Mouse (Mus musculus) myocyte (in vitro differentiated cells): Measurements from ENCODE around the gene Tma7. TPM values are rescaled to one million over a fixed set of nuclear protein-coding genes. Genes with fewer than 3 reads are reported as not detected.

Source experiments
- H3K27me3 ChIP-seq: one replicate; pipeline ENCODE4 v1.6.1; 2011; ENCODE audit not compliant: control insufficient read depth, insufficient read depth, insufficient read length
- H3K36me3 ChIP-seq: one replicate; pipeline ENCODE4 v1.6.1; 2011; ENCODE audit not compliant: control insufficient read depth, insufficient read depth
- H3K4me2 ChIP-seq: one replicate; pipeline ENCODE4 v1.6.1; 2011; ENCODE audit warnings: low read depth, control low read depth
- H3K4me3 ChIP-seq: one replicate; pipeline ENCODE4 v1.5.1; 2011; ENCODE audit warnings: mild to moderate bottlenecking, control low read depth, moderate library complexity
- H3K79me2 ChIP-seq: one replicate; pipeline ENCODE4 v1.6.1; 2011; ENCODE audit not compliant: control insufficient read depth, insufficient read depth
- H3ac ChIP-seq: one replicate; pipeline ENCODE4 v1.6.1; 2011; ENCODE audit not compliant: control insufficient read depth, insufficient read length
- CEBPB ChIP-seq: IDR thresholded peaks from 2 replicates; pipeline ENCODE4 v1.6.1; 2011; ENCODE audit warnings: mild to moderate bottlenecking, moderate library complexity; ENCODE audit not compliant: poor library complexity, insufficient read depth, severe bottlenecking
- E2F4 ChIP-seq: IDR thresholded peaks from one replicate; pipeline ENCODE4 v1.6.1; 2011; ENCODE audit warnings: mild to moderate bottlenecking, control low read depth, moderate library complexity; ENCODE audit not compliant: insufficient read depth
- MAX ChIP-seq: IDR thresholded peaks from one replicate; pipeline ENCODE4 v1.6.1; 2011; ENCODE audit warnings: low read depth, mild to moderate bottlenecking, control low read depth
- MYOD1 ChIP-seq, 3 experiments: IDR thresholded peaks; one replicate each; pipeline ENCODE4 v1.6.1; 2011; ENCODE audit warnings: control low read depth in 2 of 3, low read depth in 2 of 3, mild to moderate bottlenecking in 2 of 3, moderate library complexity in 1 of 3; ENCODE audit not compliant: insufficient read length in 2 of 3, control insufficient read depth in 1 of 3
- MYOG ChIP-seq, 3 experiments: IDR thresholded peaks; one replicate each; pipeline ENCODE4 v1.6.1; 2011; ENCODE audit warnings: control low read depth in 2 of 3, low read depth in 2 of 3, mild to moderate bottlenecking in 2 of 3; ENCODE audit not compliant: insufficient read length in 2 of 3, control insufficient read depth in 1 of 3, insufficient read depth in 1 of 3
- POLR2A ChIP-seq: IDR thresholded peaks from one replicate; pipeline ENCODE4 v1.6.1; 2011; ENCODE audit warnings: low read depth, mild to moderate bottlenecking, control low read depth, moderate library complexity; ENCODE audit not compliant: insufficient read length
- POLR2AphosphoS2 ChIP-seq: IDR thresholded peaks from one replicate; pipeline ENCODE4 v1.6.1; 2011; ENCODE audit warnings: low read depth, control low read depth; ENCODE audit not compliant: insufficient read length
- REST ChIP-seq: IDR thresholded peaks from one replicate; pipeline ENCODE4 v1.6.1; 2011; ENCODE audit warnings: mild to moderate bottlenecking, control low read depth, moderate library complexity; ENCODE audit not compliant: insufficient read depth, insufficient read length
- SRF ChIP-seq: IDR thresholded peaks from one replicate; pipeline ENCODE4 v1.6.1; 2011; ENCODE audit warnings: low read depth; ENCODE audit not compliant: control insufficient read depth, insufficient read length
- TCF12 ChIP-seq: IDR thresholded peaks from one replicate; pipeline ENCODE4 v1.6.1; 2011; ENCODE audit warnings: mild to moderate bottlenecking, control low read depth; ENCODE audit not compliant: poor library complexity, insufficient read depth, severe bottlenecking
- TCF3 ChIP-seq: IDR thresholded peaks from one replicate; pipeline ENCODE4 v1.6.1; 2011; ENCODE audit warnings: low read depth, control low read depth; ENCODE audit not compliant: insufficient read length
- USF1 ChIP-seq: IDR thresholded peaks from one replicate; pipeline ENCODE4 v1.6.1; 2011; ENCODE audit warnings: low read depth, mild to moderate bottlenecking, control low read depth, moderate library complexity
- polyA plus RNA-seq: library from polyadenylated mRNA; unstranded; fragments of >200 nt; fragmentation: generic; extraction: Trizol; gene quantifications from one replicate; pipeline ENCODE4 v1.2.1, GENCODE M21; 2012; ENCODE audit warnings: missing spikeins

The Tma7 gene
- polyA plus RNA-seq, 1 experiment: 271 TPM

DNA sequence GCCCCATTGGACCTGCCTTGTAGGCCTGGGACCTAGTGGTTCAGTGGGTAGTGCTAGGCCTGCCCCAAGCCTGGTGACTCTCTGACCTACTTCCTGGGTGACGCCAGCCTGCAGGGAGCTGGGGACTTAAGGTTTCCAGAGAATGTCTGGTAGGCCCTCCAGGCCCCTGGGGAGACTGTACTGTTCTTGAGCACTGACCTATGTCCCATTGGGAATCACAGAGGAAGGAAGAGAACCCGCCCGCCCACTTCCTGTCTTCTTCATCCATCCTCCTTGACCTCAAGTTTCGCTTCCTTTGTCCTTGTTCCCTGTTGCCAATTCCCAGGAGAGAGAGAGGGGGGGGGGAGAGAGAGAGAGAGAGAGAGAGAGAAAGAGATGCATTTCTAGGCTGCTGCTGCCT, 35.7 kb upstream of the Tma7 start:
- TF ChIP-seq POLR2AphosphoS2 (no peak), USF1 (no peak), SRF (no peak), CEBPB (no peak), MAX (no peak), TCF3 (no peak), MYOD1 (IDR thresholded peaks at IDR 0.05; ENCODE audit: control insufficient read depth in 1 of 3, insufficient read length in 2 of 3, low read depth in 2 of 3) (no peak), REST (no peak), POLR2A (no peak), MYOG (IDR thresholded peaks at IDR 0.05; ENCODE audit: control insufficient read depth in 1 of 3, insufficient read depth in 1 of 3, insufficient read length in 2 of 3, low read depth in 2 of 3) (no peak), TCF12 (no peak)
- no peaks in the 10 kb centered on the region for H3K27me3 ChIP-seq
- H3K79me2 ChIP-seq: no peaks in the 10 kb centered on the region
- no peak overlapping the region for H3K4me2 ChIP-seq
- H3ac ChIP-seq: no peak overlapping the region
- H3K36me3 ChIP-seq: peaks cover 5% of the 10 kb centered on the region
- H3K4me3 ChIP-seq: no peak overlapping the region

DNA sequence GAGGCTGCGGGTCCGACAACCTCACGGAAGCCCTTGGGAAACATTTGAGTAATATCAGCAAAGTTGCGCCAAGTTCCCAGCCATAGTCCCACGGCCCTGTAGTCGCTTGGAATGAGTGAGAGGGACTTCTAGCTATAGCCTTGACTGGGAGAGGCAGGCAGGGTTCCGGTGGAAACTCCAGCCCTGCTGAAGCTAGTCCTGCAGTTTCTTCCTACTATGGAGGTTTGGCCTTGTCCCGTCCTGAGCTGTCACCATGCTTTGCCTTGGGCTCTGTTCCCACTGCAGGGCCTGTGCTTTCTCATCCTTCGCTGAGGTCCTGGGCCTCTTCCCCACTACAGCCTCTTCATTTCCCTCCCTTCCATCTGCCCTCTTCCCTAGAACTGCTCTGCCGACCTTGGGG, 33.8 kb upstream of the Tma7 start:
- H3K27me3 ChIP-seq: no peaks in the 10 kb centered on the region
- H3ac ChIP-seq: no peak overlapping the region
- no peak overlapping the region for H3K4me2 ChIP-seq
- H3K4me3 ChIP-seq: no peak overlapping the region
- peaks cover 5% of the 10 kb centered on the region for H3K36me3 ChIP-seq
- no peaks in the 10 kb centered on the region for H3K79me2 ChIP-seq
- TF ChIP-seq CEBPB (no peak), REST (no peak), MYOD1 (IDR thresholded peaks at IDR 0.05; ENCODE audit: control insufficient read depth in 1 of 3, insufficient read length in 2 of 3, low read depth in 2 of 3) (no peak), MYOG (IDR thresholded peaks at IDR 0.05; ENCODE audit: control insufficient read depth in 1 of 3, insufficient read depth in 1 of 3, insufficient read length in 2 of 3, low read depth in 2 of 3) (no peak), SRF (no peak), POLR2AphosphoS2 (no peak), USF1 (no peak), E2F4 (no peak), MAX (no peak), POLR2A (no peak), TCF12 (no peak), TCF3 (no peak)

DNA sequence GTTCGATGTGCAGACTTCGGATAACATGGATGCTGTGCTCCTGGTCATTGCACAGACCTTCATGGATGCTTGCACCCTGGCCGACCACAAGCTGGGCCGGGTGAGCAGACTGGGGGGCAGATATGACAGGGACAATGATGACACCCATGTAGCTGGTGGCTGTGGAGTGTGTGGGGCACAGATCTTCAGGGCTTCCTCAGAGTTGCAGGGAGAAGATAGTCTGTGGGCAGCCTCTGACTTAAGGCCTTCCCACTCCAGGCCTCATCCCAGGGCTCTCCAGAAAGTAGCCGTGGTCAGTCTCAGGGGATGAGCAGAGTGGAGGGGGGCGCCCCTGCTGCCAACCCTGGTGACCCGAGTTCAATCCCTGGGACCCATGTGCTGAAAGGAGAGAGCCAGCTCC, 32.5 kb upstream of the Tma7 start:
- Histone ChIP-seq H3K4me3 (no peak overlapping the region), H3K27me3 (no peaks in the 10 kb centered on the region), H3K36me3 (peaks cover 5% of the 10 kb centered on the region), H3ac (no peak overlapping the region), H3K79me2 (no peaks in the 10 kb centered on the region), H3K4me2 (no peak overlapping the region)
- TF ChIP-seq E2F4: no peak
- TF ChIP-seq MYOG (IDR thresholded peaks at IDR 0.05; ENCODE audit: control insufficient read depth in 1 of 3, insufficient read depth in 1 of 3, insufficient read length in 2 of 3, low read depth in 2 of 3): no peak
- no peak for TF ChIP-seq POLR2A
- TF ChIP-seq CEBPB: no peak
- TF ChIP-seq USF1: no peak
- TF ChIP-seq TCF3: no peak
- TF ChIP-seq MYOD1 (IDR thresholded peaks at IDR 0.05; ENCODE audit: control insufficient read depth in 1 of 3, insufficient read length in 2 of 3, low read depth in 2 of 3): no peak

DNA sequence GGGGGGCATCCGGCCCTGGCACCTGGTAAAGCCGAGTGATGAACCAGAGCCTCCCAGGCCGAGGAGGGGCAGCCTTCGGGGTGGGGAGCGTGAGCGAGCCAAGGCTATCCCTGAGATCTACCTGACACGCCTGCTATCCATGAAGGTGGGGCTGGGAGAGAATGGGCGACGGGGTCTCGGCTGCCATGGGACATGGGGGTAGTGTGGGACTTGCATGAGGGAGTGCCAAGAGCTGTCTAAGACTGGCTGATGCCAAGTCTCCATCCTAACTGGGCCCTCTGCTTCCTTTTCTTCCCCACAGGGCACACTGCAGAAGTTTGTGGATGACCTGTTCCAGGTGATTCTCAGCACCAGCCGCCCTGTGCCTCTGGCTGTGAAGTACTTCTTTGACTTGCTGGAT, 31.9 kb upstream of the Tma7 start:
- H3K4me2 ChIP-seq: no peak overlapping the region
- H3K27me3 ChIP-seq: no peaks in the 10 kb centered on the region
- H3ac ChIP-seq: no peak overlapping the region
- no peak for TF ChIP-seq MYOD1 (IDR thresholded peaks at IDR 0.05; ENCODE audit: control insufficient read depth in 1 of 3, insufficient read length in 2 of 3, low read depth in 2 of 3)
- TF ChIP-seq USF1: no peak
- peaks cover 5% of the 10 kb centered on the region for H3K36me3 ChIP-seq
- no peaks in the 10 kb centered on the region for H3K79me2 ChIP-seq
- H3K4me3 ChIP-seq: no peak overlapping the region

DNA sequence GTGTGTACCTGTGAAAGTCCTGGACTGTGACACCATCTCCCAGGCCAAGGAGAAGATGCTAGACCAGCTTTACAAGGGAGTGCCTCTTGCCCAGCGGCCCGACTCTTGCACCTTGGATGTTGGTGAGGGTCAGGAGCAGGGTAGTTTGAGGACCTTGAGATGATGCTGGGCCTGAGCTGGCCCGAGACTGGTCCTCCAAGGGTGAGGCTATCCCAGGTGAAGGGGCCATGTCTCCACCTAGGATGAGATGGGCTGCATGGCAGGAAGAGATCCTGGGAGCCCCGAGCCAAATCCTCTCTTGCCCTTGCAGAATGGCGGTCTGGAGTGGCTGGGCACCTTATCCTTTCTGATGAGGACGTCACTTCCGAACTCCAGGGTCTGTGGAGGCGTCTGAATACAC, 30.9 kb upstream of the Tma7 start:
- no peaks in the 10 kb centered on the region for H3K27me3 ChIP-seq

More for the DNA sequence above, 30.9 kb upstream of the Tma7 start:
- TF ChIP-seq SRF (no peak), MYOD1 (IDR thresholded peaks at IDR 0.05; ENCODE audit: control insufficient read depth in 1 of 3, insufficient read length in 2 of 3, low read depth in 2 of 3) (no peak), REST (no peak), POLR2A (no peak), TCF3 (no peak), TCF12 (no peak), E2F4 (no peak), MYOG (IDR thresholded peaks at IDR 0.05; ENCODE audit: control insufficient read depth in 1 of 3, insufficient read depth in 1 of 3, insufficient read length in 2 of 3, low read depth in 2 of 3) (no peak), POLR2AphosphoS2 (no peak), USF1 (no peak), CEBPB (no peak), MAX (no peak)
- Histone ChIP-seq H3K79me2 (no peaks in the 10 kb centered on the region), H3ac (no peak overlapping the region), H3K4me3 (no peak overlapping the region), H3K36me3 (peaks cover 5% of the 10 kb centered on the region), H3K4me2 (no peak overlapping the region)
